Mouse (Mus musculus): Measurements from ENCODE around the gene Por. TPM values are rescaled to one million over a fixed set of nuclear protein-coding genes. Genes with fewer than 3 reads are reported as not detected.

The Por gene
- total and polyA plus RNA-seq, 3 experiments: 26.7 to 91.1 (median 90.4) TPM

GRCm38 (mm10) chr5:135712803-135713202 is 43.0 kb downstream of the Por start:
- TF ChIP-seq TAL1 (conservative IDR thresholded peaks at IDR 0.05; ENCODE audit: low read depth, low read length): no peak
- no peak for TF ChIP-seq GATA2 (IDR thresholded peaks at IDR 0.05; ENCODE audit: borderline replicate concordance, low read depth, low read length)
- no peak for TF ChIP-seq GATA1 (IDR thresholded peaks at IDR 0.05; ENCODE audit: borderline replicate concordance, low read length)
- TF ChIP-seq POLR2AphosphoS5 (IDR thresholded peaks at IDR 0.05; ENCODE audit: insufficient replicate concordance, low read depth, low read length): no peak
- no peak for TF ChIP-seq CTCF (IDR thresholded peaks at IDR 0.05; ENCODE audit: low read depth, low read length)
- no peak for DNase-seq (ENCODE audit: low spot score)
- H3K36me3 ChIP-seq (replicated peaks): peaks cover 77% of the 10 kb centered on the region
- ATAC-seq (ENCODE audit: extremely low read depth, insufficient number of reproducible peaks, low FRiP score, poor library complexity, severe bottlenecking): no peak
- peaks cover 66% of the 10 kb centered on the region for H3K4me1 ChIP-seq (ENCODE audit: insufficient read depth, low read depth, low read length)
- H3K9me3 ChIP-seq (replicated peaks): no peaks in the 10 kb centered on the region
- H3K27me3 ChIP-seq (ENCODE audit: insufficient read depth, low read length): no peaks in the 10 kb centered on the region
- H3K4me3 ChIP-seq (ENCODE audit: low read depth, low read length): peak overlapping the region; percentile 41; the same call in 1 of the 2 replicates

DNA sequence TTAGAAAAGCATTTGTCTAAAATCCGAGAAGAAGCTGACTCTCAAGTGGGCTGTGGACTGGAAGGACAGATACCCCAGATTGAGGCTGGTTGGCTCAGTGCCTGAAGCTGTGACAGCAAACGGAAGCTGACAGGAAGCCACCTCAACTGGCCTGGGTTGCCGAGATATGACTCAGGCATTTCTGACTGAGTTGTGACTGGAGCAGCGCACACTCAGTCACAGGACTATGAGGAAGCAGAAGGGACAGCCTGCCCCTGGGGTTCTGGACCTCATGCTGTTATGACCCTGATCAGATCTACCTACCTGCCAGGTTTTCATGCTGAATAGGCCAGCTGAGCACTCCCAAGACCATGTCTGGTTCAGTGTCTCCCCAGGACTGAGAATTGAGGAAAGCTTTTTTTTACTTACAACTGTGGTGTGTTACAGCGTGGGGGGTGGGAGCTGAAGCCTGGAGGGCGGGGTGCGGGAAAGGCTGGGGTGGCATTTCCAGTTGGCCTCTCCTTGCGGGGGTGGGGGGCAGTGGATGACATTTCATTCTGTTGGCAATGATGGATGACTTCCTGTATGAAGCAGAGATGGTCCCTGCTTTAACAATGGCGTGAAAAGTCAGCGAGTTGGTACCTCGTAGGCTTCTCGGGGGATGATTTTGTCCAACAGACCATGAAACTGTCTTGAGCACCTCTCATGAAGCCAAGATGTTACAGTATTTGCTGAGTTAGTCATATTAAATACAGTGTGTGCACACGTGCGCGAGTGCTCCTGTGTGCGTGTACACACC is 43.8 kb downstream of the Por start:
- ATAC-seq (ENCODE audit: extremely low read depth, insufficient number of reproducible peaks, low FRiP score, poor library complexity, severe bottlenecking) (peak; percentile 96), DNase-seq (ENCODE audit: low spot score) (peak; percentile 96)
- TF ChIP-seq POLR2AphosphoS5 (IDR thresholded peaks at IDR 0.05; ENCODE audit: insufficient replicate concordance, low read depth, low read length) (peak; percentile 62; the same call in 1 of the 2 replicates), TAL1 (conservative IDR thresholded peaks at IDR 0.05; ENCODE audit: low read depth, low read length) (peak; percentile 53; the same call in 1 of the 2 replicates), GATA1 (IDR thresholded peaks at IDR 0.05; ENCODE audit: borderline replicate concordance, low read length) (no peak)
- peaks cover 77% of the 10 kb centered on the region for H3K36me3 ChIP-seq (replicated peaks)
- peak overlapping the region; percentile 63; the same call in 1 of the 2 replicates for H3K4me3 ChIP-seq (ENCODE audit: low read depth, low read length)
- no peaks in the 10 kb centered on the region for H3K9me3 ChIP-seq (replicated peaks)
- H3K4me1 ChIP-seq (ENCODE audit: insufficient read depth, low read depth, low read length): peaks cover 58% of the 10 kb centered on the region
- H3K27me3 ChIP-seq (ENCODE audit: insufficient read depth, low read length): no peaks in the 10 kb centered on the region

DNA sequence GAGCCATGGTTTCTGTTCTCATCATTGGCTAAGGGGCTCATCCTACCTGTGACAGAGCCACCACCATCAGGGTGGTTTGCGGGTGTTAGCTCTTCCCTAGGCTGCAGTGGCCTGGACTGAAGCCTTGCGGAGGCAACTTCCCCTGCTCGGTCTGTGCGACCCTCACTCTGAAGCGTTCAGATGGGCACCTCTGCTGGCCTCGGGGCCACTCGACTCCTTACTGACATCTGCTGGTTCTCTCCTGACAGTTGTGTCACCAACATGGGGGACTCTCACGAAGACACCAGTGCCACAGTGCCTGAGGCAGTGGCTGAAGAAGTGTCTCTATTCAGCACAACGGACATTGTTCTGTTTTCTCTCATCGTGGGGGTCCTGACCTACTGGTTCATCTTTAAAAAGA is 45.8 kb downstream of the Por start:
- Histone ChIP-seq H3K27me3 (ENCODE audit: insufficient read depth, low read length) (no peaks in the 10 kb centered on the region), H3K4me3 (ENCODE audit: low read depth, low read length) (no peak overlapping the region), H3K36me3 (replicated peaks) (peaks cover 83% of the 10 kb centered on the region), H3K4me1 (ENCODE audit: insufficient read depth, low read depth, low read length) (peaks cover 50% of the 10 kb centered on the region), H3K9me3 (replicated peaks) (no peaks in the 10 kb centered on the region)
- no peak for ATAC-seq (ENCODE audit: extremely low read depth, insufficient number of reproducible peaks, low FRiP score, poor library complexity, severe bottlenecking)
- TF ChIP-seq GATA2 (IDR thresholded peaks at IDR 0.05; ENCODE audit: borderline replicate concordance, low read depth, low read length): no peak
- TF ChIP-seq TAL1 (conservative IDR thresholded peaks at IDR 0.05; ENCODE audit: low read depth, low read length): no peak
- no peak for TF ChIP-seq CTCF (IDR thresholded peaks at IDR 0.05; ENCODE audit: low read depth, low read length)
- TF ChIP-seq GATA1 (IDR thresholded peaks at IDR 0.05; ENCODE audit: borderline replicate concordance, low read length): no peak
- TF ChIP-seq POLR2AphosphoS5 (IDR thresholded peaks at IDR 0.05; ENCODE audit: insufficient replicate concordance, low read depth, low read length): no peak
- DNase-seq (ENCODE audit: low spot score): no peak

DNA sequence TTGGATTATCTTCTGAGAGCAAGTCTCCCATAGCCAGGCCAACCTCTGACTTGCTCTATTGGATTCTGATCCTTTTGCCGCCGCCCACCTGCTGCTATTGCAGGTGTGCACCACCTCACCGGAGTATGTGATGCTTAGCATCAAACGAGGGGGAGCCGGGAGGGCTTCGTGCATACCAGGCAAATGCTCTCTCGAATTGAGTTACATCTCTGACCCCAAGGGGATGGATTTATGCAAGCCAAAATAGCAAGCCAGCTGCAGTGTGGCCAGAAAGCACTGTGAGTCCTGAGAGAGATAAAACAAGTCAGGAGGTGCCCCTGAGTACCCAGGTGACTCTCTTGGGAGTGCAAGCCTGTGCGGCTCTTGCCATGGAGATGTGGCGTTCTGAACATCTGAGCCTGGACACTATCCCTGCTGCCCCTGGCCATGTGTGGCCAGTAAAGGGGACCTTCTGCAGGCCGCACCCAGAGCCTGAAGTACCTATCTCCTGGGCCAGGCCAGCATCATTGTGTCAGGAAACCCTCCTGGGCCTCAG is 49.8 kb downstream of the Por start:
- Histone ChIP-seq H3K4me3 (ENCODE audit: low read depth, low read length) (no peak overlapping the region), H3K36me3 (replicated peaks) (peaks cover 89% of the 10 kb centered on the region), H3K27me3 (ENCODE audit: insufficient read depth, low read length) (no peaks in the 10 kb centered on the region), H3K9me3 (replicated peaks) (no peaks in the 10 kb centered on the region), H3K4me1 (ENCODE audit: insufficient read depth, low read depth, low read length) (peaks cover 10% of the 10 kb centered on the region)
- no peak for ATAC-seq (ENCODE audit: extremely low read depth, insufficient number of reproducible peaks, low FRiP score, poor library complexity, severe bottlenecking)
- TF ChIP-seq GATA2 (IDR thresholded peaks at IDR 0.05; ENCODE audit: borderline replicate concordance, low read depth, low read length) (no peak), POLR2AphosphoS5 (IDR thresholded peaks at IDR 0.05; ENCODE audit: insufficient replicate concordance, low read depth, low read length) (no peak), CTCF (IDR thresholded peaks at IDR 0.05; ENCODE audit: low read depth, low read length) (no peak), GATA1 (IDR thresholded peaks at IDR 0.05; ENCODE audit: borderline replicate concordance, low read length) (no peak), TAL1 (conservative IDR thresholded peaks at IDR 0.05; ENCODE audit: low read depth, low read length) (no peak)
- DNase-seq (ENCODE audit: low spot score): no peak

DNA sequence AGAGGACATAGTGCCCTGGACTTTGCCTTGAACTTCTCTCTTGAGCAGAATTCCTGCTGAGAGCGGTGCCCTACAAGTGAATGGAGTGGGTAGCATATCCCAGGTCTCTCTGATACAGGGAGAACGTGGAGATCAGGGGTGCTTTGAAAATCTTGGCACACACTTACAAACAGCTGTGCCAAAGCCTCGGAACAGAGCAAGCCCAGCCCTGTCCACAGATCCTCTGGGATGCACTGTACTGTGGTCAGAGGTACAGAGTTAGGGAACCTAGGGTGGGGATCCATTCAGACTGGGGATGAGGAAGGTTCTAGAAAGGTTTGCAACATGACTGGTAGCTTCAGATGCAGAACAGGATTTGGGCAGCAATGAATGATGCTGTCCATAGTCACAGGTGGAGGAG is 50.3 kb downstream of the Por start:
- H3K36me3 ChIP-seq (replicated peaks): peaks cover 90% of the 10 kb centered on the region
- H3K4me1 ChIP-seq (ENCODE audit: insufficient read depth, low read depth, low read length): peaks cover 6% of the 10 kb centered on the region
- no peaks in the 10 kb centered on the region for H3K27me3 ChIP-seq (ENCODE audit: insufficient read depth, low read length)
- no peak for DNase-seq (ENCODE audit: low spot score)
- no peak overlapping the region for H3K4me3 ChIP-seq (ENCODE audit: low read depth, low read length)
- no peak for ATAC-seq (ENCODE audit: extremely low read depth, insufficient number of reproducible peaks, low FRiP score, poor library complexity, severe bottlenecking)
- H3K9me3 ChIP-seq (replicated peaks): no peaks in the 10 kb centered on the region
- TF ChIP-seq CTCF (IDR thresholded peaks at IDR 0.05; ENCODE audit: low read depth, low read length) (no peak), TAL1 (conservative IDR thresholded peaks at IDR 0.05; ENCODE audit: low read depth, low read length) (no peak), POLR2AphosphoS5 (IDR thresholded peaks at IDR 0.05; ENCODE audit: insufficient replicate concordance, low read depth, low read length) (no peak), GATA1 (IDR thresholded peaks at IDR 0.05; ENCODE audit: borderline replicate concordance, low read length) (no peak), GATA2 (IDR thresholded peaks at IDR 0.05; ENCODE audit: borderline replicate concordance, low read depth, low read length) (no peak)

DNA sequence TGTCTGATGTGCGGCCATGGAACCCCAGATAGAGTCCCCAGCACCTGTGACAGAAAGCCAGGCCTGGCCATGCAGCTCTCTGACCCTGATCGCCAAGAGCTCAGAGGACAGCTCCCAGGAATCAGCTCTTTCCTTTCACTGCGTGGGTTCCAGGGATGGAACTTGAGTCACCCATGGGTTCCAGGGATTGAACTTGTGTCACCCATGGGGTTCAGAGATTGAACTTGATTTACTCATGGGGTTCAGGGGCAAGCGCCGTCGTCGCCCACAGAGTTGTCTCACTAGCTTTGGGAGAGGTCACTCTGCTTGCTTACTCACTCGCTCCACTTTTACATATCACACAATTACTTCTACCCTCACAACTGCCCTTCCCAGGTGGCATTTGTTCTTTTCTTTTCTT is 51.2 kb downstream of the Por start:
- DNase-seq (ENCODE audit: low spot score) (no peak), ATAC-seq (ENCODE audit: extremely low read depth, insufficient number of reproducible peaks, low FRiP score, poor library complexity, severe bottlenecking) (no peak)
- no peak for TF ChIP-seq CTCF (IDR thresholded peaks at IDR 0.05; ENCODE audit: low read depth, low read length)
- TF ChIP-seq GATA1 (IDR thresholded peaks at IDR 0.05; ENCODE audit: borderline replicate concordance, low read length): no peak
- H3K27me3 ChIP-seq (ENCODE audit: insufficient read depth, low read length): no peaks in the 10 kb centered on the region
- H3K4me1 ChIP-seq (ENCODE audit: insufficient read depth, low read depth, low read length): no peaks in the 10 kb centered on the region; the same call in 1 of the 2 replicates
- no peaks in the 10 kb centered on the region for H3K9me3 ChIP-seq (replicated peaks)
- H3K36me3 ChIP-seq (replicated peaks): peaks cover 90% of the 10 kb centered on the region
- no peak overlapping the region for H3K4me3 ChIP-seq (ENCODE audit: low read depth, low read length)

Data from G1E (cell line).